Mouse (Mus musculus) heart, embryonic 14.5 days (tissue): ENCODE results near the gene Pyy. TPM values are rescaled to one million over a fixed set of nuclear protein-coding genes. Genes with fewer than 3 reads are reported as not detected.

Experiments
- ATAC-seq: fragments of 200-750 bp; cut with Nextera tagmentation; 2 replicates; pipeline ENCODE4 v1.8.0; 2017; ENCODE audit warnings: low read depth, moderate TSS enrichment; ENCODE audit not compliant: insufficient number of reproducible peaks, insufficient read depth, low FRiP score
- H3K27ac ChIP-seq, 2 experiments: fragments of 200-500 bp in 1 of 2; fragments of 300-500 bp in 1 of 2; sonication (generic) in 1 of 2; replicated peaks in 1 of 2; 2 replicates each; pipeline ENCODE4 v1.5.1; 2012 to 2014; ENCODE audit warnings: low read depth in 2 of 2, low read length in 2 of 2, control low read depth in 1 of 2, mild to moderate bottlenecking in 1 of 2, mixed read lengths in 1 of 2; ENCODE audit not compliant: control insufficient read depth in 1 of 2, insufficient read depth in 1 of 2
- H3K27me3 ChIP-seq: fragments of 300-500 bp; sonication (generic); 2 replicates; pipeline ENCODE4 v1.6.1; 2014; ENCODE audit warnings: mild to moderate bottlenecking, low read length, control low read depth; ENCODE audit not compliant: control insufficient read depth, insufficient read depth
- H3K36me3 ChIP-seq: fragments of 300-500 bp; sonication (generic); 2 replicates; pipeline ENCODE4 v1.6.1; 2014; ENCODE audit warnings: mild to moderate bottlenecking, control low read depth, low read length, mixed read lengths; ENCODE audit not compliant: control insufficient read depth, insufficient read depth
- H3K4me1 ChIP-seq, 2 experiments: fragments of 200-500 bp in 1 of 2; fragments of 300-500 bp in 1 of 2; sonication (generic) in 1 of 2; 2 replicates each; pipeline ENCODE4 v1.6.1; 2012 to 2014; ENCODE audit warnings: low read length in 2 of 2, control low read depth in 1 of 2, mixed read lengths in 1 of 2; ENCODE audit not compliant: control insufficient read depth in 2 of 2, insufficient read depth in 2 of 2
- H3K4me2 ChIP-seq: fragments of 300-500 bp; sonication (generic); 2 replicates; pipeline ENCODE4 v1.6.1; 2014; ENCODE audit warnings: mild to moderate bottlenecking, low read length
- H3K4me3 ChIP-seq, 2 experiments: fragments of 200-500 bp in 1 of 2; fragments of 300-500 bp in 1 of 2; sonication (generic) in 1 of 2; 2 replicates each; pipeline ENCODE4 v1.5.1; 2012 to 2014; ENCODE audit warnings: low read length in 2 of 2, mild to moderate bottlenecking in 2 of 2, control low read depth in 1 of 2, low read depth in 1 of 2, moderate library complexity in 1 of 2; ENCODE audit not compliant: control insufficient read depth in 1 of 2, insufficient read depth in 1 of 2
- H3K9ac ChIP-seq: fragments of 300-500 bp; sonication (generic); 2 replicates; pipeline ENCODE4 v1.6.1; 2014; ENCODE audit warnings: mild to moderate bottlenecking, low read length
- H3K9me3 ChIP-seq: fragments of 300-500 bp; sonication (generic); 2 replicates; pipeline ENCODE4 v1.6.1; 2016; ENCODE audit warnings: low read length, control low read depth; ENCODE audit not compliant: control insufficient read depth
- WGBS: fragments of 180-500 bp; shearing (Covaris S2); extraction: QIAGEN DNeasy Blood & Tissue Kit; methylation state at CpG from one replicate; pipeline ENCODE4 v1.1.7; 2014; 5-methylcytosine and 5-hydroxymethylcytosine counted together
- polyA plus RNA-seq: library from polyadenylated mRNA; unstranded; fragments of >200 nt; fragmentation: Nextera tagmentation; extraction: Ambion mirVana; gene quantifications from 2 replicates; pipeline ENCODE4 v1.2.1, GENCODE M21; 2014

The Pyy gene
- polyA plus RNA-seq, 1 experiment from 2014 or later: not detected

GRCm38 (mm10) chr11:102116241-102116640, 8.6 kb upstream of the Pyy start:
- H3K9me3 ChIP-seq: no peaks in the 10 kb centered on the region
- 44% methylated on average over 8 of the region's 8 CpGs for WGBS
- H3K4me2 ChIP-seq: no peak overlapping the region

GRCm38 (mm10) chr11:102111576-102111975, 3.9 kb upstream of the Pyy start:
- WGBS: 20% methylated on average over 5 of the region's 5 CpGs
- no peaks in the 10 kb centered on the region for H3K36me3 ChIP-seq
- H3K27ac ChIP-seq: no peak overlapping the region
- no peak for ATAC-seq
- peaks cover 32% of the 10 kb centered on the region for H3K27me3 ChIP-seq
- no peak overlapping the region for H3K4me2 ChIP-seq
- no peak overlapping the region for H3K4me3 ChIP-seq
- no peak overlapping the region for H3K9ac ChIP-seq
- H3K9me3 ChIP-seq: no peaks in the 10 kb centered on the region
- H3K4me1 ChIP-seq: no peaks in the 10 kb centered on the region

More at GRCm38 (mm10) chr11:102116241-102116640, 8.6 kb upstream of the Pyy start:
- Histone ChIP-seq H3K4me3 (no peak overlapping the region), H3K4me1 (no peaks in the 10 kb centered on the region), H3K36me3 (no peaks in the 10 kb centered on the region), H3K9ac (no peak overlapping the region), H3K27me3 (0 out of 2 replicates have a peak, but pooled peaks cover 4% of the 10 kb centered on the region), H3K27ac (no peak overlapping the region)
- ATAC-seq: no peak

GRCm38 (mm10) chr11:102106911-102107310, 721 bp downstream of the Pyy start:
- WGBS: 1% methylated on average over 21 of the region's 21 CpGs
- Histone ChIP-seq H3K4me2 (peak overlapping the region; percentile 11; the same call in 1 of the 2 replicates), H3K27ac (no peak overlapping the region)

GRCm38 (mm10) chr11:102102485-102103258, 5.0 kb downstream of the Pyy start:
- H3K9me3 ChIP-seq: no peaks in the 10 kb centered on the region
- H3K27ac ChIP-seq: no peak overlapping the region
- H3K4me1 ChIP-seq: peaks cover 6 to 8% of the 10 kb centered on the region in 2 experiments
- 11% methylated on average over 17 of the region's 17 CpGs for WGBS
- ATAC-seq: no peak
- H3K27me3 ChIP-seq: peaks cover 59% of the 10 kb centered on the region
- H3K4me2 ChIP-seq: peak overlapping the region; percentile 42
- H3K36me3 ChIP-seq: no peaks in the 10 kb centered on the region
- H3K9ac ChIP-seq: peak overlapping the region; percentile 54
- H3K4me3 ChIP-seq: no peak overlapping the region

More at GRCm38 (mm10) chr11:102106911-102107310, 721 bp downstream of the Pyy start:
- Histone ChIP-seq H3K4me1 (peaks cover 5% of the 10 kb centered on the region in 2 experiments), H3K9me3 (no peaks in the 10 kb centered on the region), H3K4me3 (no peak overlapping the region), H3K36me3 (no peaks in the 10 kb centered on the region), H3K27me3 (peaks cover 66% of the 10 kb centered on the region), H3K9ac (no peak overlapping the region)
- no peak for ATAC-seq

GRCm38 (mm10) chr11:102101219-102101618, 6.4 kb downstream of the Pyy start, which contains the start of gene Ppy:
Gene Ppy (minus strand): TSS chr11:102101319.
- Histone ChIP-seq H3K9me3 (no peaks in the 10 kb centered on the region), H3K4me3 (no peak within 1 kb of the TSS), H3K4me2 (peak within 1 kb of the TSS; percentile 42; the same call in 1 of the 2 replicates), H3K36me3 (no peaks in the 10 kb centered on the region), H3K4me1 (peaks cover 13 to 18% of the 10 kb centered on the region in 2 experiments), H3K27me3 (peaks cover 45% of the 10 kb centered on the region), H3K27ac (no peak within 1 kb of the TSS), H3K9ac (peak within 1 kb of the TSS; percentile 54; the same call in 1 of the 2 replicates)
- WGBS: 84% methylated on average over 4 of the region's 4 CpGs
- no peak for ATAC-seq

- WGBS: 4% methylated on average over 18 of the region's 18 CpGs
- H3K4me1 ChIP-seq: peaks cover 8 to 20% of the 10 kb centered on the region in 2 experiments
- H3K27me3 ChIP-seq: peaks cover 10% of the 10 kb centered on the region; the same call in 1 of the 2 replicates
- no peak overlapping the region for H3K27ac ChIP-seq
- H3K36me3 ChIP-seq: no peaks in the 10 kb centered on the region
- peak overlapping the region; percentile 24 to 28 for H3K4me3 ChIP-seq
- H3K9ac ChIP-seq: peak overlapping the region; percentile 69
- peak overlapping the region; percentile 62 for H3K4me2 ChIP-seq
- no peaks in the 10 kb centered on the region for H3K9me3 ChIP-seq
- ATAC-seq: peak; percentile 88
These were observed 10.7 kb downstream of the Pyy start for GRCm38 (mm10) chr11:102096887-102097391.

GRCm38 (mm10) chr11:102096446-102096845, 11.2 kb downstream of the Pyy start:
- Histone ChIP-seq H3K9me3 (no peaks in the 10 kb centered on the region), H3K36me3 (no peaks in the 10 kb centered on the region), H3K4me1 (peaks cover 7 to 16% of the 10 kb centered on the region in 2 experiments), H3K9ac (no peak overlapping the region), H3K4me2 (peak overlapping the region; percentile 62), H3K4me3 (peak overlapping the region; percentile 14 to 28; a peak in 3 of 4 replicates), H3K27ac (no peak overlapping the region), H3K27me3 (peaks cover 5% of the 10 kb centered on the region; the same call in 1 of the 2 replicates)
- no peak for ATAC-seq
- 63% methylated on average over 5 of the region's 5 CpGs for WGBS
